ENCODE assay signal across 12 mouse cellular contexts in genomic region chr3:68821926-68822341, GRCm38 (mm10). TPM values are rescaled to one million over a fixed set of nuclear protein-coding genes. Genes with fewer than 3 reads are reported as not detected.
DNase-seq lines count a peak whose midpoint lies in the region; ATAC-seq and TF ChIP-seq lines count a peak whose summit lies in the region.
"Had no signal": no experiment of that assay in that cellular context is flagged by ENCODE, and none has a peak within 500 bp of the region (broad histone marks: within the 10 kb centered on the region; RNA-seq: fewer than 3 reads in every experiment).

No protein-coding gene starts in this region.

- H3K4me3 ChIP-seq in lung, postnatal 0 days (ENCODE audit: low read depth, low read length): no peak overlapping the region
- H3K4me3 ChIP-seq in lung, adult 2 months (replicated peaks; ENCODE audit: extremely low read depth, low read depth, low read length): no peak overlapping the region
- H3K4me3 ChIP-seq in forebrain, embryonic 15.5 days: no peak overlapping the region
- H3K4me3 ChIP-seq in midbrain, embryonic 14.5 days (replicated peaks; ENCODE audit: low read depth, low read length): no peak overlapping the region
- H3K4me3 ChIP-seq: embryonic facial prominence, embryonic 13.5 days had no signal

- TF ChIP-seq POLR2A in lung, adult 2 months (IDR thresholded peaks at IDR 0.05; ENCODE audit: borderline replicate concordance, extremely low read depth, low read depth, low read length): no peak

- 46% methylated on average over 5 of the region's 5 CpGs for WGBS in lung, postnatal 0 days
- WGBS in lung, adult 2 months: 52% methylated on average over 5 of the region's 5 CpGs
- 19% methylated on average over 5 of the region's 5 CpGs for WGBS in forebrain, embryonic 15.5 days
- 19% methylated on average over 5 of the region's 5 CpGs for WGBS in midbrain, embryonic 14.5 days

- no peak overlapping the region for H3K9ac ChIP-seq in lung, postnatal 0 days (replicated peaks; ENCODE audit: low read depth)
- H3K9ac ChIP-seq in forebrain, embryonic 15.5 days (replicated peaks): no peak overlapping the region
- H3K9ac ChIP-seq in midbrain, embryonic 14.5 days (replicated peaks; ENCODE audit: low read length): no peak overlapping the region
- H3K9ac ChIP-seq: embryonic facial prominence, embryonic 13.5 days; liver, embryonic 14.5 days had no signal

- H3K4me2 ChIP-seq in lung, postnatal 0 days (replicated peaks; ENCODE audit: low read depth, low read length): no peak overlapping the region
- H3K4me2 ChIP-seq in forebrain, embryonic 15.5 days (replicated peaks): no peak overlapping the region
- H3K4me2 ChIP-seq in midbrain, embryonic 14.5 days (ENCODE audit: low read length): no peak overlapping the region
- H3K4me2 ChIP-seq: embryonic facial prominence, embryonic 13.5 days had no signal

- ATAC-seq in lung, postnatal 0 days: peak; percentile 56
- ATAC-seq in forebrain, embryonic 15.5 days (replicated peaks): 0 out of 2 replicates have a peak, but pooled peaks have one; percentile 53
- ATAC-seq in midbrain, embryonic 14.5 days (ENCODE audit: low FRiP score, low TSS enrichment): peak; percentile 55; the same call in 1 of the 2 replicates
- ATAC-seq in erythroid progenitor cell, adult 5-6 weeks (replicated peaks; ENCODE audit: low FRiP score, poor library complexity, severe bottlenecking): no peak

- TF ChIP-seq CTCF in lung, postnatal 0 days (IDR thresholded peaks at IDR 0.05): no peak
- no peak for TF ChIP-seq CTCF in lung, adult 2 months (IDR thresholded peaks at IDR 0.05; ENCODE audit: insufficient read depth, low read length)

- H3K9me3 ChIP-seq in lung, postnatal 0 days (ENCODE audit: low read length): no peaks in the 10 kb centered on the region
- H3K9me3 ChIP-seq in forebrain, embryonic 15.5 days: no peaks in the 10 kb centered on the region
- no peaks in the 10 kb centered on the region for H3K9me3 ChIP-seq in midbrain, embryonic 14.5 days (ENCODE audit: control insufficient read depth, low read length)
- H3K9me3 ChIP-seq: embryonic facial prominence, embryonic 13.5 days had no signal

- no peaks in the 10 kb centered on the region for H3K4me1 ChIP-seq in lung, postnatal 0 days (ENCODE audit: insufficient read depth, low read depth, low read length)
- H3K4me1 ChIP-seq in lung, adult 2 months (ENCODE audit: control insufficient read depth, insufficient read depth, low read length): no peaks in the 10 kb centered on the region
- peaks cover 33% of the 10 kb centered on the region for H3K4me1 ChIP-seq in forebrain, embryonic 15.5 days
- H3K4me1 ChIP-seq in midbrain, embryonic 14.5 days (ENCODE audit: control insufficient read depth, insufficient read depth, low read length): peaks cover 11% of the 10 kb centered on the region
- H3K4me1 ChIP-seq: embryonic facial prominence, embryonic 13.5 days had no signal

- intact Hi-C loops in left cerebral cortex, postnatal 36 days (cut with DNase I): no loop called here

- peak; percentile 45 for DNase-seq in lung, postnatal 0 days (ENCODE audit: low spot score)
- no peak for DNase-seq in lung, adult 2 months
- peak; percentile 62 for DNase-seq in kidney, adult 18-20 months
- peak; percentile 51 for DNase-seq in midbrain, embryonic 14.5 days
- DNase-seq in left cerebral cortex, postnatal 36 days (ENCODE audit: low spot score in 2 of 2): no peak
- DNase-seq in thymus, postnatal 25 days: no peak
- DNase-seq: adrenal gland, postnatal 10 days had no signal

- no peaks in the 10 kb centered on the region for H3K36me3 ChIP-seq in lung, postnatal 0 days (ENCODE audit: insufficient read depth, low read length)
- no peaks in the 10 kb centered on the region for H3K36me3 ChIP-seq in forebrain, embryonic 15.5 days
- no peaks in the 10 kb centered on the region for H3K36me3 ChIP-seq in midbrain, embryonic 14.5 days (ENCODE audit: control insufficient read depth, insufficient read depth, low read length)
- H3K36me3 ChIP-seq: embryonic facial prominence, embryonic 13.5 days had no signal

- H3K27me3 ChIP-seq in lung, postnatal 0 days (replicated peaks; ENCODE audit: insufficient read depth, low read length): no peaks in the 10 kb centered on the region
- no peaks in the 10 kb centered on the region for H3K27me3 ChIP-seq in forebrain, embryonic 15.5 days
- H3K27me3 ChIP-seq in midbrain, embryonic 14.5 days (ENCODE audit: control insufficient read depth, insufficient read depth, low read length): no peaks in the 10 kb centered on the region
- H3K27me3 ChIP-seq: embryonic facial prominence, embryonic 13.5 days had no signal

- no peak overlapping the region for H3K27ac ChIP-seq in lung, postnatal 0 days (ENCODE audit: low read length)
- H3K27ac ChIP-seq in forebrain, embryonic 15.5 days (replicated peaks): no peak overlapping the region
- no peak overlapping the region for H3K27ac ChIP-seq in midbrain, embryonic 14.5 days (replicated peaks; ENCODE audit: low read depth, low read length)
- H3K27ac ChIP-seq: embryonic facial prominence, embryonic 13.5 days; liver, embryonic 14.5 days had no signal

- no peak for TF ChIP-seq EP300 in lung, postnatal 0 days (IDR thresholded peaks at IDR 0.05)

RNA-seq across cellular contexts. Expression of gene 1110032F04Rik, which starts 47.5 kb away (rescaled TPM):
- 0.20 and 0.41 TPM in 2 replicates for polyA plus RNA-seq in lung, postnatal 0 days (2015; fragmentation: Nextera tagmentation; extraction: Ambion mirVana)
- polyA plus RNA-seq in lung, adult 2 months (2012; rRNA removed): 0.69 and 0.86 TPM in 2 replicates
- 3.5 and 3.7 TPM in 2 replicates for polyA plus RNA-seq in forebrain, embryonic 15.5 days (2015; fragmentation: Nextera tagmentation; extraction: Ambion mirVana)
- 4.4 and 5.3 TPM in 2 replicates for polyA plus RNA-seq in midbrain, embryonic 14.5 days (2014; fragmentation: Nextera tagmentation; extraction: Ambion mirVana)
- not detected in 2 replicates for total RNA-seq in erythroid progenitor cell, adult 5-6 weeks (2015; ENCODE audit: low replicate concordance)
- total RNA-seq in erythroid progenitor cell, adult 5-6 weeks (2017; ENCODE audit: low replicate concordance): not detected in 2 replicates
- 10 to 100 TPM; 15.3 to 22.3 TPM for total RNA-seq in left cerebral cortex, postnatal 36 days (2021)
- total RNA-seq: granulocyte monocyte progenitor cell, adult 5-6 weeks had no signal

Comparison
In these comparisons a context has a peak if more than half of its experiments do, and no peak if none do; other contexts are left out.
1. DNase-seq: peak in lung, postnatal 0 days (single experiment), kidney, adult 18-20 months (single experiment) and midbrain, embryonic 14.5 days (single experiment); none in lung, adult 2 months (single experiment), left cerebral cortex, postnatal 36 days (0 of 2) and thymus, postnatal 25 days (single experiment).